Mouse (Mus musculus) lung, embryonic 16.5 days (tissue): ENCODE results near the gene Supt6. TPM values are rescaled to one million over a fixed set of nuclear protein-coding genes. Genes with fewer than 3 reads are reported as not detected.
A peak's percentile ranks its signal among the peaks of the same experiment; 100 is the strongest.

ENCODE experiments used
- ATAC-seq: fragments of 200-750 bp; cut with Nextera tagmentation; 2 replicates; pipeline ENCODE4 v1.8.0; 2017; ENCODE audit warnings: low read depth, mild to moderate bottlenecking, moderate library complexity
- H3K27ac ChIP-seq: fragments of 300-500 bp; sonication (generic); 2 replicates; pipeline ENCODE4 v1.5.1; 2014; ENCODE audit warnings: mild to moderate bottlenecking, control low read depth, low read length
- H3K27me3 ChIP-seq: fragments of 300-500 bp; sonication (generic); 2 replicates; pipeline ENCODE4 v1.6.1; 2014; ENCODE audit warnings: low read depth, low read length, mixed read lengths; ENCODE audit not compliant: control insufficient read depth, insufficient read depth
- H3K36me3 ChIP-seq: fragments of 300-500 bp; sonication (generic); 2 replicates; pipeline ENCODE4 v1.6.1; 2014; ENCODE audit warnings: low read length; ENCODE audit not compliant: control insufficient read depth, insufficient read depth
- H3K4me1 ChIP-seq: fragments of 300-500 bp; sonication (generic); replicated peaks from 2 replicates; pipeline ENCODE4 v1.6.1; 2014; ENCODE audit warnings: low read length, mixed read lengths; ENCODE audit not compliant: control insufficient read depth, insufficient read depth
- H3K4me2 ChIP-seq: fragments of 300-500 bp; sonication (generic); 2 replicates; pipeline ENCODE4 v1.6.1; 2014; ENCODE audit warnings: low read depth, low read length, control low read depth
- H3K4me3 ChIP-seq: fragments of 300-500 bp; sonication (generic); 2 replicates; pipeline ENCODE4 v1.5.1; 2014; ENCODE audit warnings: mild to moderate bottlenecking, low read length, control low read depth
- H3K9ac ChIP-seq: fragments of 300-500 bp; sonication (generic); 2 replicates; pipeline ENCODE4 v1.6.1; 2014; ENCODE audit warnings: low read length, control low read depth
- H3K9me3 ChIP-seq: fragments of 300-500 bp; sonication (generic); 2 replicates; pipeline ENCODE4 v1.6.1; 2016; ENCODE audit warnings: low read length; ENCODE audit not compliant: control insufficient read depth
- WGBS: fragments of 180-500 bp; shearing (Covaris S2); extraction: QIAGEN DNeasy Blood & Tissue Kit; methylation state at CpG from one replicate; pipeline ENCODE4 v1.1.7; 2014; 5-methylcytosine and 5-hydroxymethylcytosine counted together
- polyA plus RNA-seq: library from polyadenylated mRNA; unstranded; fragments of >200 nt; fragmentation: Nextera tagmentation; extraction: Ambion mirVana; gene quantifications from 2 replicates; pipeline ENCODE4 v1.2.1, GENCODE M21; 2015

Supt6 gene
- polyA plus RNA-seq, 1 experiment from 2014 or later, result 26.2 TPM

- WGBS, result under 1% methylated on average over 19 of the region's 19 CpGs
- Histone ChIP-seq H3K27me3 (no peaks in the 10 kb centered on the region), H3K4me3 (peak overlapping the region; percentile 83), H3K27ac (peak overlapping the region; percentile 92), H3K4me1 (peaks cover 22% of the 10 kb centered on the region), H3K9ac (peak overlapping the region; percentile 92), H3K4me2 (peak overlapping the region; percentile 82), H3K36me3 (peaks cover 3% of the 10 kb centered on the region; the same call in 1 of the 2 replicates), H3K9me3 (no peaks in the 10 kb centered on the region)
- ATAC-seq, result no peak
Observed at GRCm38 (mm10) chr11:78245261-78245626, 543 bp downstream of the Supt6 start.

- ATAC-seq, result peak; percentile 23; the same call in 1 of the 2 replicates
- H3K4me1 ChIP-seq, result peaks cover 8% of the 10 kb centered on the region
- peaks cover 6% of the 10 kb centered on the region; the same call in 1 of the 2 replicates for H3K36me3 ChIP-seq
- no peak overlapping the region for H3K4me2 ChIP-seq
- H3K9me3 ChIP-seq, result no peaks in the 10 kb centered on the region
- H3K4me3 ChIP-seq, result no peak overlapping the region
- WGBS, result 79% methylated on average over 9 of the region's 9 CpGs
- no peaks in the 10 kb centered on the region for H3K27me3 ChIP-seq
- no peak overlapping the region for H3K9ac ChIP-seq
- no peak overlapping the region for H3K27ac ChIP-seq
Observed at GRCm38 (mm10) chr11:78240193-78240857, 5.5 kb downstream of the Supt6 start.

- Histone ChIP-seq H3K27me3 (no peaks in the 10 kb centered on the region), H3K9ac (no peak overlapping the region), H3K27ac (no peak overlapping the region), H3K4me2 (no peak overlapping the region), H3K36me3 (peaks cover 52% of the 10 kb centered on the region), H3K4me3 (no peak overlapping the region), H3K4me1 (no peaks in the 10 kb centered on the region), H3K9me3 (no peaks in the 10 kb centered on the region)
- ATAC-seq, result no peak
- WGBS, result 91% methylated on average over 6 of the region's 6 CpGs
Observed at GRCm38 (mm10) chr11:78231518-78231917, 14.3 kb downstream of the Supt6 start.

- Histone ChIP-seq H3K36me3 (peaks cover 74% of the 10 kb centered on the region), H3K9ac (no peak overlapping the region), H3K27me3 (no peaks in the 10 kb centered on the region), H3K4me1 (no peaks in the 10 kb centered on the region), H3K4me2 (no peak overlapping the region), H3K9me3 (no peaks in the 10 kb centered on the region), H3K27ac (no peak overlapping the region), H3K4me3 (no peak overlapping the region)
- WGBS, result 87% methylated on average over 4 of the region's 4 CpGs
- ATAC-seq, result no peak
Observed at GRCm38 (mm10) chr11:78223586-78223985, 22.2 kb downstream of the Supt6 start.

GRCm38 (mm10) chr11:78215709-78216317 is 30.0 kb downstream of the Supt6 start:
- Histone ChIP-seq H3K27me3 (no peaks in the 10 kb centered on the region), H3K9ac (no peak overlapping the region), H3K4me1 (no peaks in the 10 kb centered on the region), H3K27ac (no peak overlapping the region), H3K9me3 (no peaks in the 10 kb centered on the region), H3K36me3 (peaks cover 58% of the 10 kb centered on the region), H3K4me3 (no peak overlapping the region), H3K4me2 (no peak overlapping the region)
- ATAC-seq, result no peak
- 90% methylated on average over 11 of the region's 11 CpGs for WGBS

GRCm38 (mm10) chr11:78213086-78213817 is 32.5 kb downstream of the Supt6 start:
- H3K27me3 ChIP-seq, result no peaks in the 10 kb centered on the region
- H3K4me3 ChIP-seq, result no peak overlapping the region
- H3K9me3 ChIP-seq, result no peaks in the 10 kb centered on the region
- no peaks in the 10 kb centered on the region for H3K4me1 ChIP-seq
- H3K9ac ChIP-seq, result no peak overlapping the region
- no peak overlapping the region for H3K27ac ChIP-seq
- no peak overlapping the region for H3K4me2 ChIP-seq
- 82% methylated on average over 14 of the region's 14 CpGs for WGBS
- peaks cover 59% of the 10 kb centered on the region for H3K36me3 ChIP-seq
- no peak for ATAC-seq

GRCm38 (mm10) chr11:78211513-78211912 is 34.3 kb downstream of the Supt6 start:
- Histone ChIP-seq H3K4me2 (no peak overlapping the region), H3K27me3 (no peaks in the 10 kb centered on the region), H3K4me1 (no peaks in the 10 kb centered on the region), H3K9me3 (no peaks in the 10 kb centered on the region), H3K27ac (no peak overlapping the region), H3K4me3 (no peak overlapping the region), H3K9ac (no peak overlapping the region), H3K36me3 (peaks cover 64% of the 10 kb centered on the region)
- no peak for ATAC-seq
- 80% methylated on average over 5 of the region's 5 CpGs for WGBS

GRCm38 (mm10) chr11:78210615-78211014 is 35.2 kb downstream of the Supt6 start:
- no peak for ATAC-seq
- 49% methylated on average over 7 of the region's 7 CpGs for WGBS
- H3K4me1 ChIP-seq, result no peaks in the 10 kb centered on the region

GRCm38 (mm10) chr11:78209886-78210285 is 35.9 kb downstream of the Supt6 start:
- H3K27me3 ChIP-seq, result no peaks in the 10 kb centered on the region
- no peaks in the 10 kb centered on the region for H3K9me3 ChIP-seq
- 74% methylated on average over 6 of the region's 6 CpGs for WGBS
- no peak overlapping the region for H3K9ac ChIP-seq
- peaks cover 61% of the 10 kb centered on the region for H3K36me3 ChIP-seq
- H3K4me1 ChIP-seq, result no peaks in the 10 kb centered on the region
- H3K4me2 ChIP-seq, result no peak overlapping the region
- no peak for ATAC-seq
- no peak overlapping the region for H3K27ac ChIP-seq
- no peak overlapping the region for H3K4me3 ChIP-seq

More at GRCm38 (mm10) chr11:78210615-78211014, 35.2 kb downstream of the Supt6 start:
- H3K9me3 ChIP-seq, result no peaks in the 10 kb centered on the region
- H3K27me3 ChIP-seq, result no peaks in the 10 kb centered on the region
- no peak overlapping the region for H3K4me2 ChIP-seq
- no peak overlapping the region for H3K9ac ChIP-seq
- H3K36me3 ChIP-seq, result peaks cover 64% of the 10 kb centered on the region
- H3K27ac ChIP-seq, result no peak overlapping the region
- no peak overlapping the region for H3K4me3 ChIP-seq
